Mouse (Mus musculus) thymus, postnatal 10 days (tissue): ENCODE measurements around the gene Art3.

Experiments
- DNase-seq, 2 experiments: peaks; one replicate each; pipeline ENCODE4 v3.0.0; 2021; ENCODE audit warnings: low spot score in 2 of 2

Gene Art3

GRCm38 (mm10) chr5:92413271-92413981, 81.8 kb downstream of the Art3 start:
- no peak for DNase-seq

DNA sequence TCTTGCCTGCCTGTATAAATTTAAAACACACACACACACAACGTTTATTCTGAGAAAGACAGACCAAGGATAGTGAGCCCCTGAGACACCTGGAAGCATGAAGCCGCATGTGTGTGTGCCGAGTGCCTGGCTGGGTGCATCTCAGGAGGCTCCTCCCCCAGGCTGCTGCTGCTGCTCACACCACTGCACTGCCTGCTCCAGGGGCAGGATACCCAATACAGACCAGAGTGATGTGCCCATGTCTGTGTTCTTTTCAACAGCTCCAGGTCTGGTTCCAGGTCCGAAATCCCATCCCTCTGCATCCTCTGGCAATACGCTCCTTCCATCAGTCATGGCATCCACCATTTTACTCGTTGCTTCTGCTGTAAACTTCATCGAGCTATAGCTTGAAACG, 82.4 kb downstream of the Art3 start:
- DNase-seq, result no peak

DNA sequence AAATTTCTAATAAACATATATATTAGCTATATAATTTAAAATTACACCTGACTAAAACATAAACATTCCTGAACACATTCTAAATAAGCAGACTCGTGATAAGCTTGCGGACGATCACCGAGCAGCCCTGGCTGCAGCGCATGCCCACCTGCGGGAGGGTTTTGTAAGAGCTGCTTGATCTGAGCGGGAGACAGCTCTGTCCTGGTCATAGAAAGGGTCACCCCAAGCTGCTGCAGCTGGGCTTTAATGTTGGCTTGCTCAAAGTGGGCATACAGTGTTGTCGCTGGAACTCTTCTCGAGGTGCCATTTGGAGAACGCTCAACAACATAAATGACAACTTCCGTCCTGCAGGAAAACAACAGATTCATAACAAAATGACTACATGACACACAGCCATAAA, 92.5 kb downstream of the Art3 start:
- no peak for DNase-seq

- DNase-seq, result no peak
These were observed 99.1 kb downstream of the Art3 start for GRCm38 (mm10) chr5:92430723-92431122.

DNA sequence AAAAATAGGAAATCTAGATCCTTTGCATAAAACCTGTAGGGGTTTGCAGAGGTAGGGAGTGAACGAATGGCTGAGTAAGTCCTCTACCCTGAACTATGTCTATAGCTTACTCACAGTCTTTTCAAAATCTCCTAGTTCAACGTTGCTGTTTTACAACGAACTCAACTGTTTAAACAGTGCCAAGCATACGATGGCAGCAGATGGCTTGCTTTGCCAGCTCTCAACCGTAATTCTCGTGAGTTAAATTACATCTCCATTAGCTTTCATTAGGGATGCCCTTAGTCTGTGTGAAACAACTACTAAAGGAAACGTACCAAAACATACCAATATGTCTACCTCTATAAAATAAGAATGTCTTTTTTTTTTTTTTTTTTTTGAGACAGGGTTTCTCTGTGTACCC, 100.0 kb downstream of the Art3 start:
- DNase-seq, result no peak

- DNase-seq, result no peak
These were observed 102.4 kb downstream of the Art3 start for GRCm38 (mm10) chr5:92434070-92434469.

DNA sequence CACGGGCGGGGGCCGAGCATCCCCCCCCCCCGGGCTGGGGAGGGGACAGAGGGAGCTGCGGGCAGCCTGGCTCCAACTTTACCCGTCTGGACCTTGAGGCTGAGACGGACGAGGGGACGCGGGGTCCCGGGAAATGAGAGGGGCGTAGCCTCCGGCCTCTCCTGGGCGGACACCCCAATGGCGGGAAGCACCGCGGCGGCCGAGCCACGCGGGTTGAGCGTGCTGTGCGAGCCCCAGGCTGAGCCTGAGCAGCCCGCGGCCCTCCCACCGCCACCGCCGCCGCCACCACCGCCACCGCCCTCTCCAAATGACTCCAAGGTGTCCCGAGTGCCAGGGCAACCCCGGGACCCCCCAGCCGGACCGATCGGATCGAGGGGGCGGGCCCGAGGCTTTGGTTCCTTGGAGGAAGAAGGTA, 103.0 kb downstream of the Art3 start:
- no peak for DNase-seq

- DNase-seq, result peak; percentile 85 to 86
These were observed 103.5 kb downstream of the Art3 start, which contains the start of gene Nup54 for GRCm38 (mm10) chr5:92435025-92435584. Gene Nup54, minus strand, starts transcription at chr5:92435219.

GRCm38 (mm10) chr5:92438540-92438939, 106.9 kb downstream of the Art3 start:
- DNase-seq, result no peak

DNA sequence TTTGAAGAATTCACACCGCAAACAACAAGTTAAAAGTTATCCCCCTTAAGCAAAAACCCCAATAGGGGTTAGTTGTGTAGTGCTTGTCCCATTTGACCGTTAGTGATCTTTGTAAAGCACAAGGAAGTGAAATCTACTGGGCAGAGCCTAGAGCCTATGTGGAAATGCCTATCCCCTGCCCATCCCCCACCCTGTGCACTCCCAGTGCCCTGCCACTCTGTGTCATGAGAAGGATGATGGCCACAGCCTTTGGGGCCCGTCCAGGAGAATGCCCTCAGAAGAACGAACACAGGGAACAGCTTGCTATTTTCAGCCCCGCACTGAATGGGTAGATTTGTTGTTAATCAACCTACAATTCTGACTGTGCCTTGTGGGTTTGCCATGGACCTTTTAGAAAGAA, 109.9 kb downstream of the Art3 start:
- no peak for DNase-seq

DNA sequence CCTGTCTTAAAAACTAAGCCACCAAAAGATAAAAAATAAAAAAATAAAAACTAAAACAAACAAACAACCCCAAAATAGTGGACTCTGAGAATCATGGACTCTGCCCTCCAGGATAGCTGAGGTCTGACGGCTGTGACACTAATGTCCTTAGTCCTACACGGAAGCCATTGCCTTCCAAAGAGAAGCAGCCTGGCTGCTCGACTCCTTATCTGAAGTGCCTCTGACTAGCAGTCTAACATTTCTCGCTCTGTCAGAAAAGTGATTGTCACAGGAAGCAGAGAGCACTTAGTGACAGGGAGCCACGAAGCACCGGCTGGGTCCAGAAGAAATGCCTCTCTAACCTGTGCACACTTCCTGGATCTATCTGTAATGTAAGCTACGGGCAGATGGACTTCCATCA, 111.3 kb downstream of the Art3 start:
- DNase-seq, result no peak

- DNase-seq, result no peak
These were observed 113.4 kb downstream of the Art3 start for GRCm38 (mm10) chr5:92445016-92445415.

DNA sequence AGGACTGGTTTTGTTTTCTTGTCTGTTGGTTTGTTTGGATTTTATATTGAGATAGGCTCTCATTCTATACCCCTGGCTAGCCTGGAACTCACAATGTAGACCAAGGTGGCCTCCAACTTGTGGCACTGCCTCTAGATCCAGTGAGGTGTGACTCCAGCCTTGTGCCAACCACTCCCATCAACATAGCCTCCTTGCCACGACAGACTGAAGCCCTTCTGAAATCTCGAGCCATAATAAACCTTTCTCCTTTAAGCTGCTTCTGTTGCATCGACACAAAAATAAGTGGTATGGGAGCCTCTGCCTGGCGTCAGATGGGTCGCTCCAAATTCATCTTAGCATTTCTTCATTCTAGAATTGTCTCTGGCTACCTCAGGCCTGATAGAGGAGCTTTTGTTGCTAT, 115.1 kb downstream of the Art3 start:
- no peak for DNase-seq

GRCm38 (mm10) chr5:92452876-92453275, 121.2 kb downstream of the Art3 start:
- no peak for DNase-seq

GRCm38 (mm10) chr5:92457410-92457809, 125.8 kb downstream of the Art3 start:
- no peak for DNase-seq

DNA sequence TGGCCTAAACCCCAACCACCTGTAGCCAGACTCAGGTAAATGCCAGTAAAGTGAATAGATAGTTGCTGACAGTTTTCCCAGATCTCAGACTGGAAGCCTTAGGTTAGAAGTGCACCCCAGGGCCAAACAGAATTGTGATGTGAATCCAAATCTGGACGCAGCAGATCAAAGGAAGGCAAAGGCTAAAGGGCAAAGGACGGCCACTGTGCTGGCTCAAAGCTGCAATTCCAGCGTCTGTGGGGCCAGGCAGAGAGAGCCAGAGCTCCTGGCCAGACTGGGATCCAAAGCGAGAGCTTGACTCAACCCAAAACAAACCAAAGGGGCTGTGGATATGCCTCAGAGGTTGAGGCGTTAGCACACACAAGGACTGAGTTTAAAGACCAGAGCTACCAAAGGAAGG, 127.1 kb downstream of the Art3 start:
- DNase-seq, result no peak

GRCm38 (mm10) chr5:92461321-92461720, 129.7 kb downstream of the Art3 start:
- peak; percentile 66 to 82 for DNase-seq
